Mouse (Mus musculus) E14TG2a.4 (cell line): ENCODE data around the gene Fbxw7.

Source experiments
- CTCF ChIP-seq: conservative IDR thresholded peaks from 2 replicates; pipeline ENCODE4 v1.5.1; 2014; ENCODE audit warnings: low read length
- NANOG ChIP-seq: IDR thresholded peaks from 2 replicates; pipeline ENCODE4 v1.6.1; 2014; ENCODE audit warnings: borderline replicate concordance, low read length, mixed read lengths

GRCm38 (mm10) chr3:84829366-84829765, 14.3 kb downstream of the Fbxw7 start:
- no peak for TF ChIP-seq CTCF
- TF ChIP-seq NANOG = no peak
